Mouse (Mus musculus) c-Kit-positive CD71-negative TER-119-negative erythroid progenitor cells, embryonic 14.5 days (primary cell): ENCODE results near the gene Tdp1.

Source experiments
- DNase-seq: peaks from one replicate; pipeline ENCODE4 v3.0.0-alpha.2; 2013; ENCODE audit warnings: low read depth

The Tdp1 gene

GRCm38 (mm10) chr12:99884269-99885261 is at the start of gene Tdp1, which contains the start of gene Efcab11:
TSS of gene Tdp1 (plus strand) at chr12:99884517.
TSS of gene Efcab11 (minus strand) at chr12:99884439.
- peak; percentile 73 for DNase-seq

- peak; percentile 42 for DNase-seq
These were observed 47.7 kb upstream of the Tdp1 start for GRCm38 (mm10) chr12:99836404-99837131.

GRCm38 (mm10) chr12:99837528-99837927 is 46.8 kb upstream of the Tdp1 start:
- DNase-seq = no peak

DNA sequence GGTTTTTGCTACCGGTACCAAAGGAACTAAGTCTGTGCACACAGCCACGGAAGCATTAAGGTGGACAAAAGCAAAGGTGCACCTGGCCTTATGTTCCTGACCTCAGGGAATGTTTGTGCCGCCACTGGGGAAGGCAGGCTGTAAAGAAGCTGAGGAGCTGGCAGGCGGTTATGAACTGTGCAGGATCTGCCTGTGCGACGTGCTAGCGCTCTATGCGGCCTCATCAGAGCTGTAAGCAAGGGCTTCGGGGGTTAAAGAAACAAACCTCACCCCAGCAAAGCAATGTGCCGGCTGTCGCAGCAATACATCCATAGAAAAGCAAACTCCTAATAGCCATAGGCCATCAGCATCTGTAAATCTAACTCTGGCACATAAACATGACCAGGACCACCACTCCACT is 46.2 kb upstream of the Tdp1 start:
- no peak for DNase-seq

DNA sequence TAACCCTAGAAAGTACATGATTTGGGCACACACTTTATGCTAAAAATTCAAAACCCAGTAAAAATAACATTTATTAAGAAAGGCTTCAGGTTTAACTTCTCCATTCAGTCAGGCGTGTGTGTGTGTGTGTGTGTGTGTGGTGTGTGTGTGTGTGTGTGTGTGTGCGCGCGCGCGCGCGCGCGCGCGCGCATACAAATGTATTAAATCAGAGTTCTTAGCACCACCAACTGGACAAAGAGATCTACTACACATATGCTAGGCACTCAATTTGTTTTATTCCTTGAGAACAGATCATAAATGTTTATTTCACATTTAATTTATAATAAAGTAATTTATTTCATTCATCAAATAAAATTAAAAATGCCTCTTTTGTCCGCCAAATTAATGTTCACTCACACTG is 45.6 kb upstream of the Tdp1 start:
- no peak for DNase-seq

DNA sequence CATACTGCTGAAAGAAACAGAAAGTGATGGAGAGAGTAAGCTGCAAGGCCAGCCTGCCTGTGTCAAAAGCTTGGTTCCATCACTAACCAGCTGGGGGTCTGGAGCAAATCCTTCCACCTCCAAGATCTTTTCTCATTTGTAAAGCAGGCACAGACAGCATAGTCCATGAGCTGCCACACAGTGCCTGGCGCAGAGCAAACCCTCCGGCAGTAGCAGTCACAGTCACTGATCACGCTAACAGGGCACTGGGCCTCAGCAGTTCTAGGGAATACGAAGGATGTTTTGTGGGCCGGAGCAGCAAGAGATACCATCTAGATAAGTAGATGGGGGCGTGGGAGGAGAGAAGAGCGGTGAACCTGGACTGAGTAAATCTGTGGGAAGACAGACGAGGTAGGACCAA is 39.4 kb upstream of the Tdp1 start:
- DNase-seq = no peak

- DNase-seq = no peak
These were observed 34.3 kb upstream of the Tdp1 start for GRCm38 (mm10) chr12:99849996-99850395.

- no peak for DNase-seq
These were observed 30.7 kb upstream of the Tdp1 start for GRCm38 (mm10) chr12:99853323-99854258.

- DNase-seq = no peak
These were observed 28.3 kb upstream of the Tdp1 start for GRCm38 (mm10) chr12:99856011-99856410.

DNA sequence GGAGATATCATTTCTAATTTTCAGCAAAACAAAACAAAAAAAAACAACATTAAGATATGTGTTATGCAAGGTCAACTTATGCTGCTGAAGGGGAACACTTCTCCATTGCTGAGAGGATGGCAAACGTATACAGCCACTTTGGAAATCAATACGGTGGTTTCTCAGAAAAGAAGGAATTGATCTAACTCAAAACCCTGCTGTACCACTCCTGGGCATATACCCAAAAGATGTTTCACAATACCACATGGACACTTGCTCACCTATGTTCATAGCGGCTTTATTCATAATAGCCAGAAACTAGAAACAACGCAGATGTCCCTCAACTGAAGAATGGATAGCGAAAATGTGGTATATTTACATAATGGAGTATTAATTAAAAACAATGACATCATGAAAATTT is 25.7 kb upstream of the Tdp1 start:
- DNase-seq = no peak

- DNase-seq = no peak
These were observed 24.8 kb upstream of the Tdp1 start for GRCm38 (mm10) chr12:99859391-99860100.

DNA sequence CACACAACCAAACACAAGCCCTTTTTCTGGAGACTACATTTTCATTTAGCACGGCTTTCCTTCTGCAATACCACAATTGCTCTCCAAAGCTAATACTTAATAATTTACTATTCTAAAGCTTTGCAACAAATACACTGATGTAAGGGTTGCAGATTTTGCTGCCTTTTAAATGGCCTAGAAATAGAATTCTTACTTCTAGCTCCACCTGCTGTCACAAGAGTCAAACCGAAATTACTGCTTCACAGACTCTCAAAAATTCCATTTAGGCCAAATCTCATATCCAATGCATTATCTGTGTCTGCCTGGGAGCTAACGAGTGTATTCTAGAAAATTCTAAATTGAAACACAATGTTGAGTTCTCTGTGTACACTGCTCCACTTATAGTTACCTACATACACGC is 23.3 kb upstream of the Tdp1 start:
- no peak for DNase-seq

- DNase-seq = no peak
These were observed 19.7 kb upstream of the Tdp1 start for GRCm38 (mm10) chr12:99864613-99865012.

GRCm38 (mm10) chr12:99868821-99869220 is 15.5 kb upstream of the Tdp1 start:
- no peak for DNase-seq

DNA sequence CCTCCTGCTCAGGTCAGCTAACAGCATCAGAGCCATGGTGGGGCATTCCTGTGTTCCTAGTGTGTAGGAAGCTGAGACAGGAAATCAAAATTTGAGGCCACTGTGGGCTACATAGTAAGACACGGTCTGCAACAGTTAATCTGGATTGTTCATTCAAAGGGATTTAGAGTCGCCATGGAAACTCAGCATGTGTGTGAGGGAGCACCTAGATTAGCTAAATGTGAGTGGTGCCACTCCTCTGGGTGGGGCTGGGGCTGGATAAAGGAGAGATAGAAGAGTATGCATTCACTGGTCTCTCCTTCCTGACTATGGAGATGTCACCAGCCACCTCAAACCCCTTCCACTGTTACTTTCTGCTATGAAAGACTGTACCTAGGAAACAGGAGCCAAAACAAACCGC is 10.9 kb upstream of the Tdp1 start:
- no peak for DNase-seq

- no peak for DNase-seq
These were observed 9.7 kb upstream of the Tdp1 start for GRCm38 (mm10) chr12:99874609-99875008.

GRCm38 (mm10) chr12:99883000-99883712 is 1.2 kb upstream of the Tdp1 start:
- DNase-seq = peak; percentile 98

- no peak for DNase-seq
These were observed 608 bp upstream of the Tdp1 start for GRCm38 (mm10) chr12:99883713-99884105.

- DNase-seq = no peak
These were observed 1.1 kb downstream of the Tdp1 start for GRCm38 (mm10) chr12:99885282-99885901.

- no peak for DNase-seq
These were observed 13.5 kb downstream of the Tdp1 start for GRCm38 (mm10) chr12:99897846-99898245.
